In the genomic region with DNA sequence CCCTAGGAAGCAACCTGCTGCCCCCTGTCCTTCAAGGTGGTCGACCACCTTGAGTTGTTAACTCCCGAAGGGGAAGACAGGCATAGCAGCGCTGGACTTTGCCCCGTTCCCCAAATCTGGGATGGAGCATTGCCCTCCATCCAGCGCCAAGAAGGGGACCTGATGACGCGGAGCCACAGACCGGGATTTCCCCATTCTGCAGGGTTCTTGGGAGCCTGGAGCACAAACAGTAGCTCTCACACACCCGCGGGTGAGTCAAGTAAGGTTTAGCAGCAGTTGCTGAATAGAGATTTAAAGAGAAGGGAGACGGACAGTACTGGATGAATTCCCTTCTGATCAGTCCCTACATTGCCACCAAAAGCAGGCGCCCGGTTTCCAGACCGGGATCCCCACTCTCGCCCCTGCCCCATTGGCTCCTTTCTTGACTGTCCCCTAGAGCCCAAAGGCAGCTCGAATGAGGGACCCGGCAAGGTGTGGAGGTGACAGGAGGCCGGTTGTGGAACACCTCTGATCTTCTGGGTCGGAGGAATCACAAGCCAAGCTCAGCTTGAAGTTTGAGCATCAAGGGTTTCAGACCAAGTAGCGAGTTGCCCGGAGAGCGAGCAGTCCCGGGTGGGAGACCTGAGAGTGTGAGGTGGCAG, we compare ENCODE assay signal across 9 mouse cellular contexts. TPM values are rescaled to one million over a fixed set of nuclear protein-coding genes. Genes with fewer than 3 reads are reported as not detected.
DNase-seq lines count a peak whose midpoint lies in the region; ATAC-seq and TF ChIP-seq lines count a peak whose summit lies in the region.
"Had no signal": no experiment of that assay in that cellular context is flagged by ENCODE, and none has a peak within 500 bp of the region (broad histone marks: within the 10 kb centered on the region; RNA-seq: fewer than 3 reads in every experiment).

No protein-coding gene starts in this region.

- no peak for DNase-seq in lung, postnatal 25 days (ENCODE audit: low spot score)
- DNase-seq in retina, embryonic 14.5 days (ENCODE audit: low spot score) = peak; percentile 34
- no peak for DNase-seq in urinary bladder, postnatal 10 days (ENCODE audit: low spot score)

- peak overlapping the region; percentile 79 for H3K4me2 ChIP-seq in lung, embryonic 16.5 days (ENCODE audit: low read depth, low read length)
- H3K4me2 ChIP-seq in embryonic facial prominence, embryonic 12.5 days (replicated peaks) = peak overlapping the region; percentile 89
- H3K4me2 ChIP-seq in intestine, postnatal 0 days (replicated peaks; ENCODE audit: low read depth) = peak overlapping the region; percentile 60

- TF ChIP-seq CTCF in intestine, postnatal 0 days (IDR thresholded peaks at IDR 0.05; ENCODE audit: low read depth) = no peak

- WGBS in lung, embryonic 16.5 days = 4% methylated on average over 23 of the region's 23 CpGs
- WGBS in embryonic facial prominence, embryonic 12.5 days = 3% methylated on average over 23 of the region's 23 CpGs
- WGBS in intestine, postnatal 0 days = 6% methylated on average over 23 of the region's 23 CpGs

- H3K9me3 ChIP-seq in lung, embryonic 16.5 days (ENCODE audit: control insufficient read depth, low read length) = no peaks in the 10 kb centered on the region
- H3K9me3 ChIP-seq in embryonic facial prominence, embryonic 12.5 days = no peaks in the 10 kb centered on the region
- H3K9me3 ChIP-seq in intestine, postnatal 0 days (ENCODE audit: control insufficient read depth) = no peaks in the 10 kb centered on the region

- peaks cover 20% of the 10 kb centered on the region for H3K27me3 ChIP-seq in lung, embryonic 16.5 days (ENCODE audit: control insufficient read depth, insufficient read depth, low read depth, low read length)
- peaks cover 45% of the 10 kb centered on the region for H3K27me3 ChIP-seq in embryonic facial prominence, embryonic 12.5 days
- peaks cover 24% of the 10 kb centered on the region; the same call in 1 of the 2 replicates for H3K27me3 ChIP-seq in intestine, postnatal 0 days (replicated peaks; ENCODE audit: control insufficient read depth, insufficient read depth, low read length)

- H3K4me3 ChIP-seq in lung, embryonic 16.5 days (ENCODE audit: low read length) = peak overlapping the region; percentile 57
- H3K4me3 ChIP-seq in embryonic facial prominence, embryonic 12.5 days = peak overlapping the region; percentile 57
- peak overlapping the region; percentile 39 for H3K4me3 ChIP-seq in intestine, postnatal 0 days (ENCODE audit: low read depth, low read length)

- no peak overlapping the region for H3K27ac ChIP-seq in lung, embryonic 16.5 days (ENCODE audit: low read length)
- H3K27ac ChIP-seq in embryonic facial prominence, embryonic 12.5 days = no peak overlapping the region
- H3K27ac ChIP-seq in intestine, postnatal 0 days (ENCODE audit: low read depth, low read length) = no peak overlapping the region

- H3K9ac ChIP-seq in lung, embryonic 16.5 days (ENCODE audit: low read length) = peak overlapping the region; percentile 48
- peak overlapping the region; percentile 45 for H3K9ac ChIP-seq in embryonic facial prominence, embryonic 12.5 days
- H3K9ac ChIP-seq in intestine, postnatal 0 days (ENCODE audit: low read depth, low read length) = no peak overlapping the region

- no peaks in the 10 kb centered on the region for H3K4me1 ChIP-seq in lung, embryonic 16.5 days (replicated peaks; ENCODE audit: control insufficient read depth, insufficient read depth, low read length)
- H3K4me1 ChIP-seq in embryonic facial prominence, embryonic 12.5 days = no peaks in the 10 kb centered on the region; the same call in 1 of the 2 replicates
- H3K4me1 ChIP-seq in intestine, postnatal 0 days (replicated peaks; ENCODE audit: control insufficient read depth, insufficient read depth, low read length) = no peaks in the 10 kb centered on the region

- no peaks in the 10 kb centered on the region for H3K36me3 ChIP-seq in lung, embryonic 16.5 days (ENCODE audit: control insufficient read depth, insufficient read depth, low read length)
- no peaks in the 10 kb centered on the region for H3K36me3 ChIP-seq in embryonic facial prominence, embryonic 12.5 days
- H3K36me3 ChIP-seq in intestine, postnatal 0 days (ENCODE audit: control insufficient read depth, insufficient read depth) = no peaks in the 10 kb centered on the region

- no peak for ATAC-seq in lung, embryonic 16.5 days (ENCODE audit: low read depth)
- no peak for ATAC-seq in embryonic facial prominence, embryonic 12.5 days (ENCODE audit: insufficient number of reproducible peaks, insufficient read depth, low FRiP score, low TSS enrichment)
- no peak for ATAC-seq in intestine, postnatal 0 days
- ATAC-seq in megakaryocyte, adult 5-6 weeks (ENCODE audit: poor library complexity, severe bottlenecking) = no peak
- ATAC-seq in erythroblast, adult 5-6 weeks (replicated peaks; ENCODE audit: low FRiP score, poor library complexity, severe bottlenecking) = no peak

RNA-seq across cellular contexts. Expression of gene Ryr3, which starts 0.7 kb away (rescaled TPM):
- 2.0 and 3.2 TPM in 2 replicates for polyA plus RNA-seq in lung, embryonic 16.5 days (2015; fragmentation: Nextera tagmentation; extraction: Ambion mirVana)
- 0.57 and 1.0 TPM in 2 replicates for polyA plus RNA-seq in embryonic facial prominence, embryonic 12.5 days (2016; fragmentation: Nextera tagmentation; extraction: Ambion mirVana)
- polyA plus RNA-seq in intestine, postnatal 0 days (2015; fragmentation: Nextera tagmentation; extraction: Ambion mirVana) = 0.73 and 0.90 TPM in 2 replicates
- total RNA-seq in megakaryocyte, adult 5-6 weeks (2015) = 0.04 and 0.23 TPM in 2 replicates
- under 0.01 TPM in 1 of 2 replicates, not detected in the other for total RNA-seq in megakaryocyte, adult 5-6 weeks (2017)
- total RNA-seq in erythroblast, adult 5-6 weeks (2015; ENCODE audit: low replicate concordance) = not detected in 2 replicates
- total RNA-seq in erythroblast, adult 5-6 weeks (2017; ENCODE audit: low replicate concordance) = not detected in 2 replicates
- polyA plus RNA-seq: liver, adult 2 months had no signal
